Mouse (Mus musculus): Measurements from ENCODE around the gene Pacrg. TPM values are rescaled to one million over a fixed set of nuclear protein-coding genes. Genes with fewer than 3 reads are reported as not detected.

The Pacrg gene
- polyA plus RNA-seq, 1 experiment from 2014 or later: 6.4 TPM

DNA sequence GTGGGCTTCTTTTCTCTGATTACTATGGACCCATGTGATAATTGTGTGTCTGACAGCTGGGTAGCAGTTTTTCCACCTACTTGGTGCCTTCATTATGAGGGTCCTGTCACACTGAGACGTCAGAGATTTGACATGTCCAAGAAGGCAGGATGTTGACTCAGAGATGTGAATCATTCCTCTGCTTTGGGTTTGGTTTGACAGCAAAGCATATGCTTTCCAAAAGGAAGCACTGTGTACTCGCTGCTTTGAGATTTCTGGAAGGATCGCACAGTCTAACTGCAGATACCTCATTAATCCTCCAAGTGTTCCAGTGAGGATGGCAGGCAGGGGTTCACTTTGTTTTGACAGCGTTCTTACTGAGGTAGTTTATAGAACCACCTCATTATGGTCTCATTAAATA is 178.8 kb downstream of the Pacrg start:
- Histone ChIP-seq H3K4me1 (ENCODE audit: control insufficient read depth, insufficient read depth, low read length) (no peaks in the 10 kb centered on the region), H3K36me3 (ENCODE audit: control insufficient read depth, insufficient read depth, low read length) (no peaks in the 10 kb centered on the region), H3K9me3 (ENCODE audit: control insufficient read depth, low read length) (no peaks in the 10 kb centered on the region), H3K4me2 (ENCODE audit: low read depth) (no peak overlapping the region), H3K9ac (ENCODE audit: low read length) (no peak overlapping the region), H3K27me3 (ENCODE audit: control insufficient read depth, insufficient read depth, low read length) (no peaks in the 10 kb centered on the region), H3K27ac (ENCODE audit: low read depth, low read length) (no peak overlapping the region), H3K4me3 (ENCODE audit: low read depth, low read length) (no peak overlapping the region)
- DNase-seq (ENCODE audit: low spot score): no peak
- no peak for ATAC-seq (ENCODE audit: insufficient read depth, low FRiP score, low TSS enrichment)
- 88% methylated on average over 4 of the region's 4 CpGs for WGBS

DNA sequence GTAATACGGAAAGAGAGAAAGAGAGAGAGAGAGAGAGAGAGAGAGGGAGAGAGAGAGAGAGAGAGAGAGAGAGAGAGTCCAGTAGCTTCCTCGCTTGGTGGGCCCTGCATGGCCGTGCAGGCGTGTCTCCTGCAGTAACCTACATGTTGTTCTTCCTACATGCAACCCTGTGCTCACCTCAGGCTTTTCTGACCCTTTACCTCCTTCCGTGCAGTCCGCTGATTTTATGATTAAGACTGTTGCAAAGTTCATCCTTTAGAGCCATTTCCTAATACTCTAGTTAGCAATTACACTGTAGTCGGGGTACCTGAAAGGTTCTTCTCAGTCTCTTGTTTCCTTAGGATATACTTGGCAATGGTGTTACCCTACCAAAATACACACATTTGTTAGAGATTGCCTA is 196.5 kb downstream of the Pacrg start:
- no peaks in the 10 kb centered on the region for H3K4me1 ChIP-seq (ENCODE audit: control insufficient read depth, insufficient read depth, low read length)
- H3K4me3 ChIP-seq (ENCODE audit: low read depth, low read length): no peak overlapping the region
- no peaks in the 10 kb centered on the region for H3K27me3 ChIP-seq (ENCODE audit: control insufficient read depth, insufficient read depth, low read length)
- no peak overlapping the region for H3K27ac ChIP-seq (ENCODE audit: low read depth, low read length)
- ATAC-seq (ENCODE audit: insufficient read depth, low FRiP score, low TSS enrichment) (no peak), DNase-seq (ENCODE audit: low spot score) (no peak)
- H3K9ac ChIP-seq (ENCODE audit: low read length): no peak overlapping the region
- H3K9me3 ChIP-seq (ENCODE audit: control insufficient read depth, low read length): no peaks in the 10 kb centered on the region
- H3K36me3 ChIP-seq (ENCODE audit: control insufficient read depth, insufficient read depth, low read length): no peaks in the 10 kb centered on the region
- WGBS: 92% methylated on average over 7 of the region's 7 CpGs
- no peak overlapping the region for H3K4me2 ChIP-seq (ENCODE audit: low read depth)

DNA sequence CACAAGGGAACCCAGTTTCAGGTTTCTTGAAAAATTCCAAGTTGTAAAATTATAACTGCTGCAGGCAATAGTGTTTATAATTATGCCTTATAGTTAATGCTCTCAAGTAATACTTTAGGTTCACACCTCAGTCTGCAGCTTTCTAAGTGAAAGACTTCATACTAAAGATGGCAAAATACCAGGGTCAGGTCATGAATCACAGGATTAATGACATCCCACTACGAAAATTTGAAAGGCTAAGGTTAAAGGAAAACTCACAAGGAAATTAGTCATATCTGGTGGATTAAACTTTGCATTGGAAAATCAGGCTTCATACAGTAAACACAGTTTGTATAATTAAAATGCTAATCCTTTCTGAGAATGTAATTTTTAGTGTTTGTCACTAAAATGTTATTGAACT is 200.3 kb downstream of the Pacrg start:
- H3K9me3 ChIP-seq (ENCODE audit: control insufficient read depth, low read length): no peaks in the 10 kb centered on the region
- no peak overlapping the region for H3K27ac ChIP-seq (ENCODE audit: low read depth, low read length)
- H3K4me3 ChIP-seq (ENCODE audit: low read depth, low read length): no peak overlapping the region
- no peaks in the 10 kb centered on the region for H3K36me3 ChIP-seq (ENCODE audit: control insufficient read depth, insufficient read depth, low read length)
- no peak for DNase-seq (ENCODE audit: low spot score)
- no peak for ATAC-seq (ENCODE audit: insufficient read depth, low FRiP score, low TSS enrichment)
- no peaks in the 10 kb centered on the region for H3K4me1 ChIP-seq (ENCODE audit: control insufficient read depth, insufficient read depth, low read length)
- no peak overlapping the region for H3K4me2 ChIP-seq (ENCODE audit: low read depth)
- WGBS: 85% methylated on average over 1 of the region's 1 CpGs
- H3K9ac ChIP-seq (ENCODE audit: low read length): no peak overlapping the region
- no peaks in the 10 kb centered on the region for H3K27me3 ChIP-seq (ENCODE audit: control insufficient read depth, insufficient read depth, low read length)

DNA sequence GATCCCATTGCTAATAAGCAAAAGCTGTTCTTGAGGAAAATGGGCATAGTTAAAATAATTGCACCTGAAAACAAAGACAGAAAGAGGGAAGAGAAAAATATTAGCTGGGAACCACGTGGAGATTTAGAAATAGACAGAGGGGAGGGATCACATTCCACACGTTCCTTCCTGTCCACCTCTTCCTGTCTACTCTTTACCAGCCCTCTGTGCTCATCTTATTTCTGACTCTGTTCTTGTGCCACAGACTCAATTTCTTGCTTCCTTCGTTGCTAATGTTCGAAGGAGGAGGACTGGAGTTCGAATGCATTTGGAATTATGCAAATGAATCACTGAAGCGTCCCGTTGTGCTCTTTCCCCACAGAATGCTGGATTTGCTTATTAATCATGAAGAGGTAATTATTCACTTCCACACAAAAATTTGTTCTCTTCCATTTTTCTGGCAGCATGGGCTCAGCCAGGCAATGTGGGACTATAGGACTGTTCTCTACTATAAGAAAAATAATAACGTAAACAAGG is 204.1 kb downstream of the Pacrg start:
- Histone ChIP-seq H3K36me3 (ENCODE audit: control insufficient read depth, insufficient read depth, low read length) (no peaks in the 10 kb centered on the region), H3K4me3 (ENCODE audit: low read depth, low read length) (no peak overlapping the region), H3K9ac (ENCODE audit: low read length) (no peak overlapping the region), H3K27me3 (ENCODE audit: control insufficient read depth, insufficient read depth, low read length) (no peaks in the 10 kb centered on the region), H3K4me1 (ENCODE audit: control insufficient read depth, insufficient read depth, low read length) (no peaks in the 10 kb centered on the region), H3K9me3 (ENCODE audit: control insufficient read depth, low read length) (no peaks in the 10 kb centered on the region), H3K4me2 (ENCODE audit: low read depth) (no peak overlapping the region), H3K27ac (ENCODE audit: low read depth, low read length) (no peak overlapping the region)
- ATAC-seq (ENCODE audit: insufficient read depth, low FRiP score, low TSS enrichment) (no peak), DNase-seq (ENCODE audit: low spot score) (no peak)
- 82% methylated on average over 8 of the region's 8 CpGs for WGBS

DNA sequence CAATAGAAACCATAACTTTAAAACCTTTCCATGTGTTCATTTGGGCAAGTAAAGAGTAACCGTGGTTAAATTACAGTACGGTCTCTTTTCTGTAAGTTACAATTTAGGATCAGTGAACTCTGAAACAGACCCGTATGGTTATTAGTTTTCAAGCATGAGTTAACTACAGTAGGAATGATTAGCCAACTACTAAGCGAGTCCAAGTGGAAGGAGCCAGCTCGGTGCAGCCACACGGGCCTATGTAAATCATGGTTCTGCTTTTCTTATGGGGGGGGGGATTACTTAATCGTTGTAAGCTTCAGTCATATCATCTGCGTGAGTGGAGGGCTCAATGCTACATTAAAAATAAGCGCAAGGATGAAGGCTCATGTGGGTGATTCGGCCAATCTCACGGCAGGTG is 204.6 kb downstream of the Pacrg start:
- WGBS: 94% methylated on average over 11 of the region's 11 CpGs
- no peak for ATAC-seq (ENCODE audit: insufficient read depth, low FRiP score, low TSS enrichment)
- H3K9ac ChIP-seq (ENCODE audit: low read length): no peak overlapping the region

DNA sequence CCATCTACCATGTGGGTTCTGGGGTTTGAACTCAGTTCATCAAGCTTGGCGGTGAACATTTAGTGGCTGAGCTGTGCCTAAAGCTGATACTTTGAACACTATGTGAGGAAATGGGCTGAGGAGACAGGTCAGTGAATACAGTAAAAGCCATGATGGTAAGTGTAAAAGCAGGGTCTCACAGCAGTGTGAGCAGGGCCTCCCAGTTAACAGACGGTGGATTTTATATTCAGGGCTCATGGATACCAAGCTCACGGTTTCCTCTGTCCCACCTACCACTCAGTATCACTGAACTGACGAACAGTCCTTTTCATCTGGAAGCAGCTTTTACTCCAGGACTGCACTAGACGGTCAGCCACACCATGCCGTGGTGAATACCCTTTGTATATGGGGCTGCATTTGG is 205.1 kb downstream of the Pacrg start:
- no peaks in the 10 kb centered on the region for H3K27me3 ChIP-seq (ENCODE audit: control insufficient read depth, insufficient read depth, low read length)
- H3K4me1 ChIP-seq (ENCODE audit: control insufficient read depth, insufficient read depth, low read length): peaks cover 4% of the 10 kb centered on the region; the same call in 1 of the 2 replicates
- no peak for DNase-seq (ENCODE audit: low spot score)
- H3K9me3 ChIP-seq (ENCODE audit: control insufficient read depth, low read length): no peaks in the 10 kb centered on the region
- H3K36me3 ChIP-seq (ENCODE audit: control insufficient read depth, insufficient read depth, low read length): no peaks in the 10 kb centered on the region
- WGBS: 92% methylated on average over 6 of the region's 6 CpGs
- no peak overlapping the region for H3K4me3 ChIP-seq (ENCODE audit: low read depth, low read length)
- H3K4me2 ChIP-seq (ENCODE audit: low read depth): no peak overlapping the region
- H3K9ac ChIP-seq (ENCODE audit: low read length): no peak overlapping the region
- no peak for ATAC-seq (ENCODE audit: insufficient read depth, low FRiP score, low TSS enrichment)
- H3K27ac ChIP-seq (ENCODE audit: low read depth, low read length): no peak overlapping the region

More for the DNA sequence above, 204.6 kb downstream of the Pacrg start:
- Histone ChIP-seq H3K27me3 (ENCODE audit: control insufficient read depth, insufficient read depth, low read length) (no peaks in the 10 kb centered on the region), H3K27ac (ENCODE audit: low read depth, low read length) (no peak overlapping the region), H3K4me3 (ENCODE audit: low read depth, low read length) (no peak overlapping the region), H3K4me2 (ENCODE audit: low read depth) (no peak overlapping the region), H3K9me3 (ENCODE audit: control insufficient read depth, low read length) (no peaks in the 10 kb centered on the region), H3K4me1 (ENCODE audit: control insufficient read depth, insufficient read depth, low read length) (peaks cover 2% of the 10 kb centered on the region; the same call in 1 of the 2 replicates), H3K36me3 (ENCODE audit: control insufficient read depth, insufficient read depth, low read length) (no peaks in the 10 kb centered on the region)
- no peak for DNase-seq (ENCODE audit: low spot score)

DNA sequence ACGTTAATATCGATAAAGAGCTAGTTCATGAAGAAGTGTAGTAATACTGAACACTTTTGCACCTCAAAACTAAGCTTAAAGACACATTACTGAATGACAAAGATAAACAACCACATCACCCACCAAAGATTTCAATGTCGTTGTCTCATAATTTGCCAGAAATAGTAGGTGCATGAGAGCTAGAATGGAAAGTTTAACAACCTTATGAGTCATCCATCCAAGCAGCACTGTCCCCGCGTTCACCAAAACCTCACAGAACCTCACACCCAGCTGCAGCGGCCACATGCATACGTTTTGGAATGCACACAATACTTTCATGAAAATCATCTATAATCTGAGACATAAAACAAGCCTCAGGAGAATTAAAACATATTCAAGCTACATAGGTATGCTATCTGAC is 206.3 kb downstream of the Pacrg start:
- DNase-seq (ENCODE audit: low spot score) (no peak), ATAC-seq (ENCODE audit: insufficient read depth, low FRiP score, low TSS enrichment) (no peak)
- H3K27me3 ChIP-seq (ENCODE audit: control insufficient read depth, insufficient read depth, low read length): no peaks in the 10 kb centered on the region
- no peaks in the 10 kb centered on the region for H3K36me3 ChIP-seq (ENCODE audit: control insufficient read depth, insufficient read depth, low read length)
- no peaks in the 10 kb centered on the region for H3K9me3 ChIP-seq (ENCODE audit: control insufficient read depth, low read length)
- H3K27ac ChIP-seq (ENCODE audit: low read depth, low read length): no peak overlapping the region
- H3K4me1 ChIP-seq (ENCODE audit: control insufficient read depth, insufficient read depth, low read length): peaks cover 4% of the 10 kb centered on the region; the same call in 1 of the 2 replicates
- H3K4me2 ChIP-seq (ENCODE audit: low read depth): no peak overlapping the region
- WGBS: 94% methylated on average over 7 of the region's 7 CpGs
- H3K9ac ChIP-seq (ENCODE audit: low read length): no peak overlapping the region
- H3K4me3 ChIP-seq (ENCODE audit: low read depth, low read length): no peak overlapping the region

DNA sequence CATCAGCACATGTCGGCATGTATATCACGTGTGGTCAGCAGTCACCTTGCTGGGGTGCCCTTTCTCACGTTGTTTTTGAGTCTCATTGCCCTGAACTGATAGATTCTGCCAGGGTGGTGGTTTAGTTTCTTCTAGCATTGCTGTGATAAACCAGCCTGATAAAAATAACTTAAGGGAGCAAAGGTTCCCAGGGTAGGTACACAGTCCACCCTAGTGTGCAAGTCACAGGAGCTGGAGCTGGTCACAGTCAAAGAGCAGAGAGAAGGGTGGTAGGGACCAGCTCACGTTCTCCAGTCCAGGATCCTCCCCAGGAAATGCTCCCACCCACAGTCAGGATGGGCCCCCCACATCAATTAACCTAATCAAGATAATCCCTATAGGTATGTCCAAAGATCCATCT is 211.9 kb downstream of the Pacrg start:
- H3K27me3 ChIP-seq (ENCODE audit: control insufficient read depth, insufficient read depth, low read length): no peaks in the 10 kb centered on the region
- H3K4me2 ChIP-seq (ENCODE audit: low read depth): no peak overlapping the region
- no peak overlapping the region for H3K27ac ChIP-seq (ENCODE audit: low read depth, low read length)
- H3K9ac ChIP-seq (ENCODE audit: low read length): no peak overlapping the region
- DNase-seq (ENCODE audit: low spot score): no peak
- no peaks in the 10 kb centered on the region for H3K36me3 ChIP-seq (ENCODE audit: control insufficient read depth, insufficient read depth, low read length)
- ATAC-seq (ENCODE audit: insufficient read depth, low FRiP score, low TSS enrichment): no peak
- WGBS: 87% methylated on average over 4 of the region's 4 CpGs
- H3K9me3 ChIP-seq (ENCODE audit: control insufficient read depth, low read length): no peaks in the 10 kb centered on the region
- peaks cover 4% of the 10 kb centered on the region; the same call in 1 of the 2 replicates for H3K4me1 ChIP-seq (ENCODE audit: control insufficient read depth, insufficient read depth, low read length)
- no peak overlapping the region for H3K4me3 ChIP-seq (ENCODE audit: low read depth, low read length)

DNA sequence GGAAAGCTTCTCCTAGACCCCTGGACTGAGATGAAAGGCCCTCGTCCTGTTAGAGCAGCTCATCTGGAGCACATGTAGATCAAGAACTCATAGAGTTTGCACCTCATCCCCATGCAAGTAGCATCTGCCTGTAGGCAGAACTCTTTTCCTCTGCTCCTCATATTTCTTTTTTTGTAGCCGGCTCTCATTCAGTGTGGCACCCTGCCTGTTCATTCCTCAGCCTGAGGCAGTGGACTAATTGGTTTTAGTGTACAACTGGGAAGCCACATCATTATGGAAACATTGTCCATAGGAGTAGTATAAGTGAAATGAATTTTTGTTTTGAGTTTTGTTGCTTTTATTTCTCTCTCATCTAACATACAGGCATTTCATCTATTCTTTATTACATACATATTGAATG is 212.6 kb downstream of the Pacrg start:
- H3K4me1 ChIP-seq (ENCODE audit: control insufficient read depth, insufficient read depth, low read length): peaks cover 4% of the 10 kb centered on the region; the same call in 1 of the 2 replicates
- H3K9ac ChIP-seq (ENCODE audit: low read length): no peak overlapping the region
- H3K27me3 ChIP-seq (ENCODE audit: control insufficient read depth, insufficient read depth, low read length): no peaks in the 10 kb centered on the region
- WGBS: 51% methylated on average over 2 of the region's 2 CpGs
- no peak overlapping the region for H3K4me3 ChIP-seq (ENCODE audit: low read depth, low read length)
- H3K36me3 ChIP-seq (ENCODE audit: control insufficient read depth, insufficient read depth, low read length): no peaks in the 10 kb centered on the region
- H3K9me3 ChIP-seq (ENCODE audit: control insufficient read depth, low read length): no peaks in the 10 kb centered on the region
- no peak for ATAC-seq (ENCODE audit: insufficient read depth, low FRiP score, low TSS enrichment)
- no peak overlapping the region for H3K4me2 ChIP-seq (ENCODE audit: low read depth)
- H3K27ac ChIP-seq (ENCODE audit: low read depth, low read length): no peak overlapping the region
- DNase-seq (ENCODE audit: low spot score): no peak

Data from neural tube, embryonic 11.5 days (tissue).